Mouse (Mus musculus) liver, embryonic 14.5 days (tissue): ENCODE measurements at regions not wholly inside any gene's neighbourhood (a gene's known extent, or its start where the extent isn't known, plus 50 kb on each side); places are given as distances from the start of the nearest gene placed in this dataset.

Experiments
- ATAC-seq: fragments of 200-750 bp; cut with Nextera tagmentation; 2 replicates; pipeline ENCODE4 v1.8.0; 2017; ENCODE audit warnings: moderate number of reproducible peaks, mild to moderate bottlenecking, moderate library complexity; ENCODE audit not compliant: insufficient read depth
- DNase-seq, 3 experiments: peaks; one replicate each; pipeline ENCODE4 v3.0.0-alpha.2; 2012 to 2013; ENCODE audit warnings: low read depth in 3 of 3, low spot score in 3 of 3
- H3K27ac ChIP-seq: fragments of 300-500 bp; sonication (generic); 2 replicates; pipeline ENCODE4 v1.5.1; 2014; ENCODE audit warnings: moderate library complexity, mild to moderate bottlenecking, control low read depth, inconsistent platforms
- H3K27me3 ChIP-seq: fragments of 300-500 bp; sonication (generic); 2 replicates; pipeline ENCODE4 v1.6.1; 2014; ENCODE audit warnings: mild to moderate bottlenecking, low read length, moderate library complexity; ENCODE audit not compliant: control insufficient read depth, insufficient read depth
- H3K36me3 ChIP-seq: fragments of 300-500 bp; sonication (generic); replicated peaks from 2 replicates; pipeline ENCODE4 v1.6.1; 2014; ENCODE audit warnings: low read depth; ENCODE audit not compliant: control insufficient read depth, insufficient read depth
- H3K4me1 ChIP-seq, 2 experiments: fragments of 200-500 bp in 1 of 2; fragments of 300-500 bp in 1 of 2; sonication (generic) in 1 of 2; replicated peaks; 2 replicates each; pipeline ENCODE4 v1.6.1; 2012 to 2014; ENCODE audit warnings: antibody characterized with exemption in 1 of 2, inconsistent platforms in 1 of 2, low read length in 1 of 2; ENCODE audit not compliant: control insufficient read depth in 2 of 2, insufficient read depth in 2 of 2
- H3K4me2 ChIP-seq: fragments of 300-500 bp; sonication (generic); 2 replicates; pipeline ENCODE4 v1.6.1; 2014; ENCODE audit warnings: low read depth, mild to moderate bottlenecking, control low read depth, moderate library complexity
- H3K4me3 ChIP-seq, 2 experiments: fragments of 200-500 bp in 1 of 2; fragments of 300-500 bp in 1 of 2; sonication (generic) in 1 of 2; 2 replicates each; pipeline ENCODE4 v1.5.1; 2012 to 2014; ENCODE audit warnings: low read depth in 2 of 2, low read length in 2 of 2, mild to moderate bottlenecking in 2 of 2, control low read depth in 1 of 2, inconsistent platforms in 1 of 2, moderate library complexity in 1 of 2; ENCODE audit not compliant: insufficient read depth in 1 of 2
- H3K9ac ChIP-seq: fragments of 300-500 bp; sonication (generic); replicated peaks from 2 replicates; pipeline ENCODE4 v1.6.1; 2014; ENCODE audit warnings: mild to moderate bottlenecking, control low read depth, moderate library complexity
- H3K9me3 ChIP-seq: fragments of 300-500 bp; sonication (generic); 2 replicates; pipeline ENCODE4 v1.6.1; 2016; ENCODE audit warnings: low read length, mixed read lengths; ENCODE audit not compliant: control insufficient read depth
- CTCF ChIP-seq: IDR thresholded peaks from 2 replicates; pipeline ENCODE4 v1.5.1; 2016; ENCODE audit warnings: antibody characterized with exemption, low read depth, control low read depth
- EP300 ChIP-seq: IDR thresholded peaks from 2 replicates; pipeline ENCODE4 v1.6.1; 2016; ENCODE audit warnings: antibody characterized with exemption, low read depth
- WGBS: fragments of 180-500 bp; shearing (Covaris S2); extraction: QIAGEN DNeasy Blood & Tissue Kit; methylation state at CpG from one replicate; pipeline ENCODE4 v1.1.7; 2014; ENCODE audit not compliant: insufficient replicate concordance; 5-methylcytosine and 5-hydroxymethylcytosine counted together

GRCm38 (mm10) chr10:23704048-23704447, 83.0 kb downstream of the Rps12 start:
- no peak for DNase-seq
- Histone ChIP-seq H3K27me3 (no peaks in the 10 kb centered on the region), H3K4me2 (no peak overlapping the region), H3K4me3 (no peak overlapping the region), H3K9ac (no peak overlapping the region), H3K27ac (no peak overlapping the region), H3K4me1 (no peaks in the 10 kb centered on the region), H3K9me3 (no peaks in the 10 kb centered on the region), H3K36me3 (no peaks in the 10 kb centered on the region)
- TF ChIP-seq CTCF (no peak), EP300 (no peak)
- WGBS, result 34% methylated on average over 1 of the region's 1 CpGs
- ATAC-seq, result no peak

- no peak for DNase-seq
- 52% methylated on average over 2 of the region's 2 CpGs for WGBS
These were observed 95.8 kb downstream of the Rps12 start for GRCm38 (mm10) chr10:23691291-23691690.

GRCm38 (mm10) chr10:23686969-23687368, 100.1 kb downstream of the Rps12 start:
- DNase-seq, result no peak
- H3K27me3 ChIP-seq, result no peaks in the 10 kb centered on the region
- no peak for ATAC-seq
- 58% methylated on average over 10 of the region's 10 CpGs for WGBS
- no peaks in the 10 kb centered on the region for H3K36me3 ChIP-seq
- TF ChIP-seq CTCF (no peak), EP300 (no peak)
- no peaks in the 10 kb centered on the region for H3K9me3 ChIP-seq
- no peak overlapping the region for H3K27ac ChIP-seq
- no peak overlapping the region for H3K4me3 ChIP-seq
- H3K9ac ChIP-seq, result no peak overlapping the region
- no peaks in the 10 kb centered on the region for H3K4me1 ChIP-seq
- H3K4me2 ChIP-seq, result no peak overlapping the region

More at GRCm38 (mm10) chr10:23691291-23691690, 95.8 kb downstream of the Rps12 start:
- no peaks in the 10 kb centered on the region for H3K4me1 ChIP-seq
- no peaks in the 10 kb centered on the region for H3K36me3 ChIP-seq
- H3K27me3 ChIP-seq, result no peaks in the 10 kb centered on the region
- TF ChIP-seq CTCF (no peak), EP300 (no peak)
- H3K4me2 ChIP-seq, result no peak overlapping the region
- no peak for ATAC-seq
- H3K4me3 ChIP-seq, result no peak overlapping the region
- no peaks in the 10 kb centered on the region for H3K9me3 ChIP-seq
- H3K9ac ChIP-seq, result no peak overlapping the region
- no peak overlapping the region for H3K27ac ChIP-seq

GRCm38 (mm10) chr10:23683078-23683477, 104.0 kb downstream of the Rps12 start:
- no peak for TF ChIP-seq CTCF
- TF ChIP-seq EP300, result no peak
- Histone ChIP-seq H3K36me3 (no peaks in the 10 kb centered on the region), H3K27me3 (no peaks in the 10 kb centered on the region), H3K27ac (no peak overlapping the region), H3K4me3 (no peak overlapping the region), H3K9ac (no peak overlapping the region), H3K4me2 (no peak overlapping the region), H3K4me1 (no peaks in the 10 kb centered on the region), H3K9me3 (no peaks in the 10 kb centered on the region)
- ATAC-seq (no peak), DNase-seq (no peak)
- WGBS, result 53% methylated on average over 4 of the region's 4 CpGs

- Histone ChIP-seq H3K36me3 (no peaks in the 10 kb centered on the region), H3K9ac (no peak overlapping the region), H3K4me3 (no peak overlapping the region), H3K4me2 (no peak overlapping the region), H3K9me3 (no peaks in the 10 kb centered on the region), H3K4me1 (no peaks in the 10 kb centered on the region), H3K27me3 (no peaks in the 10 kb centered on the region), H3K27ac (no peak overlapping the region)
- WGBS, result 36% methylated on average over 6 of the region's 6 CpGs
- no peak for ATAC-seq
- TF ChIP-seq EP300, result no peak
- no peak for TF ChIP-seq CTCF
- DNase-seq, result no peak
These were observed 111.2 kb downstream of the Rps12 start for GRCm38 (mm10) chr10:23675911-23676310.
